In the genomic region with DNA sequence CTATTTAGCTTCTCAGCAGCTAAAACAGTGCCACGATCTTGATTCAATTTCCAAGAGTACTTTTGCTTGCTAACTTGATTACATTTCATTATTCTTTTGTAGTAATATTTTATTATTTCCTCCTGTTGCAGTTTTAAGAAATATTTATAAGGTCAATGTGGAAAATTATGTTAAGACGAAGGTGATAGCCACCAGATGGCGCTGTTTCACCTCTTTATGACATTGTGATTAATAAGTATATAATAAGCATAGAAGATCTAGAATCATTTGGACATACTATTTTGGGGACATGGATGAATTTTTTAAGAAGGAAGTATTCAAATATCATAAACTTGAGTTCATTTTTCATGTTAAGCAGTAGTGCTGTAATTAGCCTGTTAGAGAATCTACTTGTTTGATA, we compare ENCODE assay signal across 8 mouse cellular contexts.
A peak's percentile ranks its signal among the peaks of the same experiment; 100 is the strongest.
DNase-seq lines count a peak whose midpoint lies in the region; ATAC-seq lines count a peak whose summit lies in the region.
"Had no signal": no experiment of that assay in that cellular context is flagged by ENCODE, and none has a peak within 500 bp of the region (broad histone marks: within the 10 kb centered on the region; RNA-seq: fewer than 3 reads in every experiment).

No protein-coding gene starts in this region.

- no peak for ATAC-seq in kidney, embryonic 15.5 days (replicated peaks; ENCODE audit: low FRiP score)
- ATAC-seq in CD4-positive, CD25-positive, alpha-beta regulatory T cell, adult 4 months: peak; percentile 47

- H3K9me3 ChIP-seq in kidney, embryonic 15.5 days (replicated peaks): no peaks in the 10 kb centered on the region
- H3K9me3 ChIP-seq: liver, embryonic 13.5 days had no signal

- H3K27ac ChIP-seq in kidney, embryonic 15.5 days: no peak overlapping the region
- H3K27ac ChIP-seq: liver, embryonic 13.5 days had no signal

- no peaks in the 10 kb centered on the region for H3K4me1 ChIP-seq in kidney, embryonic 15.5 days

- no peak overlapping the region for H3K4me2 ChIP-seq in kidney, embryonic 15.5 days
- H3K4me2 ChIP-seq: liver, embryonic 13.5 days had no signal

- H3K36me3 ChIP-seq in kidney, embryonic 15.5 days: no peaks in the 10 kb centered on the region

- DNase-seq in kidney, postnatal 10 days: peak; percentile 78
- DNase-seq in 416B (ENCODE audit: low read depth): peak; percentile 85
- peak; percentile 53 for DNase-seq in cerebellum, adult 8-10 months
- DNase-seq in kidney, postnatal 4 days: peak; percentile 67 to 68
- peak; percentile 53 for DNase-seq in telencephalon, adult 2 months (ENCODE audit: low read depth, low spot score)
- DNase-seq: liver, embryonic 13.5 days had no signal

- no peaks in the 10 kb centered on the region for H3K27me3 ChIP-seq in kidney, embryonic 15.5 days
- H3K27me3 ChIP-seq: liver, embryonic 13.5 days had no signal

- 45% methylated on average over 3 of the region's 3 CpGs for WGBS in kidney, embryonic 15.5 days

- H3K9ac ChIP-seq in kidney, embryonic 15.5 days: no peak overlapping the region
- H3K9ac ChIP-seq: liver, embryonic 13.5 days had no signal

- H3K4me3 ChIP-seq in kidney, embryonic 15.5 days (replicated peaks): no peak overlapping the region
- H3K4me3 ChIP-seq: liver, embryonic 13.5 days had no signal
